Comparison of ENCODE assay signal across 18 mouse cellular contexts in the genomic region with DNA sequence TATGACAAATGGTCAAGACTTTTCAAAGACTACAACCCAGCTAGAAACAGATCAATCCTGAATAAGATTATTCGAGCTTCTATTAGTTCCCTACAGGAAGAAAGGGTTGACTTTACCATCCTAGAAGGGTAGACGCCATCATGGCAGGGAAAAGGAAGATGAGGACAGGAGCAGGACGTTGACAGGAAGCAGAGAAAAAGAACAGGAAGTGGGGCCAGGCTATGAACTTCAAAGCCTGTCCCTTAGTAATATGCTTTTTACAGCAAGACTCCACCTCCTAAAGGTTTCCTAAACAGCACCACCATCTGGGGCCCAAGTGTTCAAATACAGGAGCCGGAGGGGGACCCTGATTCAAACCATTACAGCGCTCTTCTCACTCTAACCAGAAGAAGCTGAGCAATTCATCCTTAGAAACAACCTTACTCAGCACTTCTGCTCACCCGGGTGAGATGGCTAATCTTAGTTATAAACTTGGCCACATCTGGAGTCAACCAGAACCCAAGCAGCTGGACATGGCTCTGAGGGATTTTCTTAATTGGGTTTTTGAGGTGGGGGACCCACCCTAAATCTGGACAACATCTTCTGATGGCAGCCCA.
"Had no signal": no experiment of that assay in that cellular context is flagged by ENCODE, and none has a peak within 500 bp of the region (broad histone marks: within the 10 kb centered on the region; RNA-seq: fewer than 3 reads in every experiment).

No protein-coding gene starts in this region.

- H3K4me2 ChIP-seq: lung, embryonic 14.5 days; midbrain, embryonic 12.5 days; neural tube, embryonic 13.5 days; neural tube, embryonic 15.5 days; stomach, embryonic 15.5 days had no signal

- H3K4me1 ChIP-seq: midbrain, embryonic 10.5 days; midbrain, embryonic 12.5 days; neural tube, embryonic 13.5 days; neural tube, embryonic 15.5 days; stomach, embryonic 15.5 days had no signal

- H3K27ac ChIP-seq: midbrain, embryonic 10.5 days; midbrain, embryonic 12.5 days; neural tube, embryonic 13.5 days; neural tube, embryonic 15.5 days; stomach, embryonic 15.5 days; stomach, postnatal 0 days had no signal

- H3K4me3 ChIP-seq: midbrain, embryonic 10.5 days; midbrain, embryonic 12.5 days; myocyte; neural tube, embryonic 13.5 days; neural tube, embryonic 15.5 days; stomach, embryonic 15.5 days had no signal

- ATAC-seq: midbrain, embryonic 16.5 days had no signal

- DNase-seq: lung, adult 18-20 months; lung, embryonic 14.5 days; lung, postnatal 10 days; lung, postnatal 4 days; midbrain, embryonic 14.5 days; retina, postnatal 1 day; right cerebral cortex, adult 18-20 months; right cerebral cortex, postnatal 14 days; thymus, postnatal 14 days; thymus, postnatal 36 days had no signal

- H3K27me3 ChIP-seq: midbrain, embryonic 12.5 days; neural tube, embryonic 13.5 days; neural tube, embryonic 15.5 days; stomach, embryonic 15.5 days had no signal

- H3K9ac ChIP-seq: lung, embryonic 14.5 days; midbrain, embryonic 12.5 days; neural tube, embryonic 13.5 days; neural tube, embryonic 15.5 days; stomach, embryonic 15.5 days had no signal

- H3K36me3 ChIP-seq: midbrain, embryonic 10.5 days; midbrain, embryonic 12.5 days; neural tube, embryonic 13.5 days; neural tube, embryonic 15.5 days; stomach, embryonic 15.5 days had no signal

- H3K9me3 ChIP-seq: midbrain, embryonic 10.5 days; midbrain, embryonic 12.5 days; neural tube, embryonic 13.5 days; neural tube, embryonic 15.5 days; stomach, embryonic 15.5 days had no signal
